Mouse (Mus musculus) MEL (cell line): ENCODE results near the gene Nes. TPM values are rescaled to one million over a fixed set of nuclear protein-coding genes. Genes with fewer than 3 reads are reported as not detected.

Experiments used
- DNase-seq: peaks from one replicate; pipeline ENCODE4 v3.0.0; 2011; ENCODE audit warnings: low read depth, low spot score
- H3K27ac ChIP-seq: 2 replicates; pipeline ENCODE4 v1.5.1; 2012; ENCODE audit warnings: low read depth, mild to moderate bottlenecking, control low read depth, low read length, moderate library complexity; ENCODE audit not compliant: control insufficient read depth
- H3K27me3 ChIP-seq, 2 experiments: fragments of 150-350 bp in 1 of 2; sonication (generic) in 1 of 2; 2 replicates each; pipeline ENCODE4 v1.6.1; 2012; ENCODE audit warnings: low read length in 2 of 2, mild to moderate bottlenecking in 2 of 2, improper control_type of control experiment in 1 of 2, moderate library complexity in 1 of 2; ENCODE audit not compliant: insufficient read depth in 2 of 2, control insufficient read depth in 1 of 2
- H3K36me3 ChIP-seq, 2 experiments: 2 replicates each; pipeline ENCODE4 v1.6.1; 2012 to 2014; ENCODE audit warnings: low read length in 2 of 2, improper control_type of control experiment in 1 of 2, inconsistent platforms in 1 of 2, mild to moderate bottlenecking in 1 of 2; ENCODE audit not compliant: insufficient read depth in 2 of 2, control insufficient read depth in 1 of 2
- H3K4me1 ChIP-seq, 2 experiments: fragments of 150-350 bp in 1 of 2; sonication (generic) in 1 of 2; 2 replicates each; pipeline ENCODE4 v1.6.1; 2012; ENCODE audit warnings: low read length in 2 of 2, improper control_type of control experiment in 1 of 2, mild to moderate bottlenecking in 1 of 2; ENCODE audit not compliant: insufficient read depth in 2 of 2, control insufficient read depth in 1 of 2
- H3K4me3 ChIP-seq, 2 experiments: fragments of 150-350 bp in 1 of 2; sonication (generic) in 1 of 2; 2 replicates each; pipeline ENCODE4 v1.5.1; 2012; ENCODE audit warnings: low read depth in 2 of 2, low read length in 2 of 2, mild to moderate bottlenecking in 2 of 2, moderate library complexity in 2 of 2, control low read depth in 1 of 2, improper control_type of control experiment in 1 of 2; ENCODE audit not compliant: control insufficient read depth in 1 of 2, insufficient read depth in 1 of 2
- H3K79me2 ChIP-seq: 2 replicates; pipeline ENCODE4 v1.6.1; 2012; ENCODE audit warnings: mild to moderate bottlenecking, low read length, moderate library complexity; ENCODE audit not compliant: control insufficient read depth, poor library complexity, insufficient read depth
- H3K9ac ChIP-seq: 2 replicates; pipeline ENCODE4 v1.6.1; 2012; ENCODE audit warnings: low read depth, mild to moderate bottlenecking, control low read depth, low read length, moderate library complexity; ENCODE audit not compliant: control insufficient read depth, poor library complexity, severe bottlenecking
- H3K9me3 ChIP-seq: fragments of 150-350 bp; sonication (generic); replicated peaks from 2 replicates; pipeline ENCODE4 v1.6.1; 2012; ENCODE audit warnings: mild to moderate bottlenecking, low read length, improper control_type of control experiment, moderate library complexity; ENCODE audit not compliant: insufficient read depth
- BHLHE40 ChIP-seq: IDR thresholded peaks from 2 replicates; pipeline ENCODE4 v1.6.1; 2012; ENCODE audit warnings: low read depth, mild to moderate bottlenecking, inconsistent platforms, low read length, improper control_type of control experiment, borderline replicate concordance
- CTCF ChIP-seq, 3 experiments: IDR thresholded peaks in 2 of 3; conservative IDR thresholded peaks in 1 of 3; 2 replicates each; pipeline ENCODE4 v1.5.1; 2011 to 2012; ENCODE audit warnings: low read length in 3 of 3, low read depth in 2 of 3, mild to moderate bottlenecking in 2 of 3, improper control_type of control experiment in 1 of 3, inconsistent platforms in 1 of 3, mixed read lengths in 1 of 3, moderate library complexity in 1 of 3; ENCODE audit not compliant: control insufficient read depth in 1 of 3, insufficient read depth in 1 of 3, poor library complexity in 1 of 3, severe bottlenecking in 1 of 3
- E2F4 ChIP-seq: IDR thresholded peaks from 2 replicates; pipeline ENCODE4 v1.6.1; 2011; ENCODE audit warnings: low read depth, low read length, improper control_type of control experiment, borderline replicate concordance
- EP300 ChIP-seq, 2 experiments: IDR thresholded peaks; 2 replicates each; pipeline ENCODE4 v1.6.1; 2011; ENCODE audit warnings: improper control_type of control experiment in 2 of 2, low read length in 2 of 2, low read depth in 1 of 2, mild to moderate bottlenecking in 1 of 2
- GABPA ChIP-seq: IDR thresholded peaks from 2 replicates; pipeline ENCODE4 v1.6.1; 2012; ENCODE audit warnings: low read depth, mild to moderate bottlenecking, inconsistent platforms, low read length, improper control_type of control experiment, moderate library complexity
- GATA1 ChIP-seq: IDR thresholded peaks from 2 replicates; pipeline ENCODE4 v1.6.1; 2011; ENCODE audit warnings: low read depth, low read length, improper control_type of control experiment
- MAX ChIP-seq: IDR thresholded peaks from 2 replicates; pipeline ENCODE4 v1.6.1; 2011; ENCODE audit warnings: low read length, improper control_type of control experiment
- MAZ ChIP-seq: IDR thresholded peaks from 2 replicates; pipeline ENCODE4 v1.6.1; 2012; ENCODE audit warnings: low read depth, mild to moderate bottlenecking, inconsistent platforms, low read length, improper control_type of control experiment
- MEF2A ChIP-seq: IDR thresholded peaks from 2 replicates; pipeline ENCODE4 v1.6.1; 2014; ENCODE audit warnings: low read depth, mild to moderate bottlenecking, inconsistent platforms, low read length, improper control_type of control experiment; ENCODE audit not compliant: poor library complexity, insufficient replicate concordance, severe bottlenecking; ENCODE audit errors: extremely low read depth
- MXI1 ChIP-seq: IDR thresholded peaks from 2 replicates; pipeline ENCODE4 v1.6.1; 2011; ENCODE audit warnings: mild to moderate bottlenecking, low read depth, low read length, improper control_type of control experiment
- MYC ChIP-seq: IDR thresholded peaks from 2 replicates; pipeline ENCODE4 v1.6.1; 2011; ENCODE audit warnings: low read depth, mild to moderate bottlenecking, low read length, improper control_type of control experiment, moderate library complexity
- POLR2AphosphoS2 ChIP-seq: IDR thresholded peaks from 2 replicates; pipeline ENCODE4 v1.6.1; 2011; ENCODE audit warnings: low read length, improper control_type of control experiment
- RAD21 ChIP-seq: IDR thresholded peaks from 2 replicates; pipeline ENCODE4 v1.6.1; 2011; ENCODE audit warnings: mild to moderate bottlenecking, low read depth, low read length, improper control_type of control experiment
- RCOR1 ChIP-seq: IDR thresholded peaks from 2 replicates; pipeline ENCODE4 v1.6.1; 2012; ENCODE audit warnings: low read depth, mild to moderate bottlenecking, inconsistent platforms, low read length, improper control_type of control experiment
- SIN3A ChIP-seq: IDR thresholded peaks from 2 replicates; pipeline ENCODE4 v1.6.1; 2012; ENCODE audit warnings: low read length, improper control_type of control experiment, inconsistent platforms
- SMC3 ChIP-seq: IDR thresholded peaks from 2 replicates; pipeline ENCODE4 v1.6.1; 2011; ENCODE audit warnings: low read depth, low read length, improper control_type of control experiment
- TAL1 ChIP-seq: IDR thresholded peaks from 2 replicates; pipeline ENCODE4 v1.6.1; 2012; ENCODE audit warnings: mild to moderate bottlenecking, inconsistent platforms, low read length, moderate library complexity, mixed read lengths
- TCF12 ChIP-seq: IDR thresholded peaks from 2 replicates; pipeline ENCODE4 v1.6.1; 2014; ENCODE audit warnings: low read depth, mild to moderate bottlenecking, inconsistent platforms, low read length, improper control_type of control experiment, moderate library complexity
- ZC3H11A ChIP-seq: IDR thresholded peaks from 2 replicates; pipeline ENCODE4 v1.6.1; 2012; ENCODE audit warnings: low read depth, mild to moderate bottlenecking, inconsistent platforms, low read length, improper control_type of control experiment
- ZKSCAN1 ChIP-seq: IDR thresholded peaks from 2 replicates; pipeline ENCODE4 v1.6.1; 2012; ENCODE audit warnings: low read depth, mild to moderate bottlenecking, inconsistent platforms, low read length, improper control_type of control experiment, moderate library complexity
- ZMIZ1 ChIP-seq: IDR thresholded peaks from 2 replicates; pipeline ENCODE4 v1.6.1; 2012; ENCODE audit warnings: low read depth, mild to moderate bottlenecking, inconsistent platforms, low read length, improper control_type of control experiment, moderate library complexity
- ZNF384 ChIP-seq: IDR thresholded peaks from 2 replicates; pipeline ENCODE4 v1.6.1; 2012; ENCODE audit warnings: low read depth, mild to moderate bottlenecking, inconsistent platforms, low read length, improper control_type of control experiment
- polyA plus RNA-seq, 2 experiments: library from polyadenylated mRNA; stranded (reverse) in 1 of 2; unstranded in 1 of 2; fragments of >175 nt in 1 of 2; fragments of >200 nt in 1 of 2; gene quantifications; 2 replicates each; pipeline versions ENCODE4 v1.2.1 to v1.2.4; 2012; ENCODE audit warnings: low replicate concordance in 2 of 2, low read depth in 1 of 2; ENCODE audit not compliant: insufficient read length in 2 of 2, insufficient read depth in 1 of 2, missing spikeins in 1 of 2
- total RNA-seq: library from RNA; depleted of rRNA; stranded (reverse); fragments of 300-350 nt; gene quantifications from 2 replicates; pipeline ENCODE4 v1.2.3, GENCODE M21; 2012

Gene Nes
- total and polyA plus RNA-seq, 3 experiments, result 0.01 TPM; not detected in 2

DNA sequence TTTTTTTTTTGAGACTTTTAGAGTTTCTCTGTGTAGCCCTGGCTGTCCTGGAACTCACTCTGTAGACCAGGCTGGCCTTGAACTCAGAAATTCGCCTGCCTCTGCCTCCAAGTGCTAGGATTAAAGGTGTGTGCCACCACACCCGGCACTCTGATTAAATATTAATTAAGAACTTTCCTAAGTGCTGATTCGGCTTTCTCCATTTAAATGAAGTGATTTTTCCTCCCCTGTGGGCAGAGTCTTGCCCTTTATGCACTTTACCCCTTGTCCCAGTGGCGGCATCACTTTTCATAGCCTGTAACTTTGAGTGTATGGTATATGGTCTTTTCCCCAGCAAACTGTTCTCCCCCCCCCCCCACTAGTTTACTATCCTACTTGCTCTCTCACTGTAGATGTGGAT lies 35.7 kb upstream of the Nes start:
- peaks cover 55% of the 10 kb centered on the region for H3K79me2 ChIP-seq
- peaks cover 0 to 16% of the 10 kb centered on the region in 2 experiments; a peak in 3 of 4 replicates for H3K4me1 ChIP-seq
- no peak overlapping the region for H3K4me3 ChIP-seq
- no peaks in the 10 kb centered on the region for H3K9me3 ChIP-seq
- peaks cover 29 to 38% of the 10 kb centered on the region in 2 experiments for H3K36me3 ChIP-seq
- no peak for TF ChIP-seq CTCF (IDR thresholded peaks at IDR 0.05 in 2 of 3, conservative IDR thresholded peaks at IDR 0.05 in 1 of 3; ENCODE audit: control insufficient read depth in 1 of 3, insufficient read depth in 1 of 3, low read depth in 2 of 3, low read length in 3 of 3, poor library complexity in 1 of 3, severe bottlenecking in 1 of 3)
- no peak for TF ChIP-seq GATA1
- no peak for TF ChIP-seq ZC3H11A
- no peak for TF ChIP-seq MAX
- TF ChIP-seq TAL1, result no peak
- TF ChIP-seq TCF12, result no peak
- TF ChIP-seq MEF2A, result no peak
- TF ChIP-seq GABPA, result no peak
- no peak overlapping the region for H3K9ac ChIP-seq
- DNase-seq, result no peak
- no peaks in the 10 kb centered on the region for H3K27me3 ChIP-seq
- no peak overlapping the region for H3K27ac ChIP-seq

DNA sequence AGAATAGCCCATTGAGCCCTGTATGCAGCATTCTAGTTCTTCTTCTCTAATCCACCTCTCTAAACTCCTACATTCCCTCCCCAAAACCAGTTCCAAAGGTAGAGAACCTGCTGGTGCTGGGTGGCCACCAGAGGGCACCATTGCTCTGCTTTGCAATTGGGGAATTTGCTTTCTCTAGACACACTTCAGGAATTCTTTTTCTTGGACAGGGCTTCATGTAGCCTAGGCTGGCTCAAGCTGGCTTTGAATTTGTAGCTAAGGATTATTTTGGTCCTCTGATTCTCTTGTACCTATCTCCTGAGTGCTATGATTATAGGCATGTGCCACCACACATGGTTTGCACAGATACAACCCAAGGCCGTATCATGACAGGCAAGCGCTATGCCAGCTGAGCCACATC lies 35.1 kb upstream of the Nes start:
- H3K36me3 ChIP-seq, result peaks cover 29 to 41% of the 10 kb centered on the region in 2 experiments

More for the DNA sequence above, 35.1 kb upstream of the Nes start:
- peak; percentile 76 for DNase-seq
- TF ChIP-seq ZNF384 (no peak), EP300 (IDR thresholded peaks at IDR 0.05; ENCODE audit: low read depth in 1 of 2, low read length in 2 of 2) (no peak), SIN3A (no peak), MXI1 (no peak), ZC3H11A (peak; percentile 46), SMC3 (peak; percentile 71), BHLHE40 (no peak), E2F4 (no peak), RCOR1 (no peak), ZKSCAN1 (no peak), GATA1 (no peak), MYC (no peak), ZMIZ1 (no peak), RAD21 (peak; percentile 53), CTCF (IDR thresholded peaks at IDR 0.05 in 2 of 3, conservative IDR thresholded peaks at IDR 0.05 in 1 of 3; ENCODE audit: control insufficient read depth in 1 of 3, insufficient read depth in 1 of 3, low read depth in 2 of 3, low read length in 3 of 3, poor library complexity in 1 of 3, severe bottlenecking in 1 of 3) (peak; percentile 89 to 94 (median 91)), POLR2AphosphoS2 (0 out of 2 replicates have a peak, but pooled peaks have one; percentile 12), MAZ (0 out of 2 replicates have a peak, but pooled peaks have one; percentile 30)
- no peak overlapping the region for H3K9ac ChIP-seq
- H3K4me3 ChIP-seq, result no peak overlapping the region
- H3K27ac ChIP-seq, result no peak overlapping the region
- H3K27me3 ChIP-seq, result no peaks in the 10 kb centered on the region
- peaks cover 0 to 16% of the 10 kb centered on the region in 2 experiments; a peak in 3 of 4 replicates for H3K4me1 ChIP-seq
- no peaks in the 10 kb centered on the region for H3K9me3 ChIP-seq
- peaks cover 50% of the 10 kb centered on the region for H3K79me2 ChIP-seq
